Mouse (Mus musculus) midbrain, postnatal 0 days (tissue): Measurements from ENCODE around the gene 1700017N19Rik. TPM values are rescaled to one million over a fixed set of nuclear protein-coding genes. Genes with fewer than 3 reads are reported as not detected.

Source experiments
- ATAC-seq: fragments of 200-750 bp; cut with Nextera tagmentation; 2 replicates; pipeline ENCODE4 v1.8.0; 2017; ENCODE audit warnings: moderate number of reproducible peaks, mild to moderate bottlenecking, moderate TSS enrichment, moderate library complexity; ENCODE audit not compliant: low FRiP score
- DNase-seq: peaks from one replicate; pipeline ENCODE4 v3.0.0-alpha.2; 2015; ENCODE audit warnings: low spot score
- H3K27ac ChIP-seq: fragments of 300-500 bp; sonication (generic); 2 replicates; pipeline ENCODE4 v1.5.1; 2014; ENCODE audit warnings: low read depth, mild to moderate bottlenecking, low read length, mixed read lengths
- H3K27me3 ChIP-seq: fragments of 300-500 bp; sonication (generic); 2 replicates; pipeline ENCODE4 v1.6.1; 2014; ENCODE audit warnings: low read length, control low read depth, mixed read lengths; ENCODE audit not compliant: insufficient read depth
- H3K36me3 ChIP-seq: fragments of 300-500 bp; sonication (generic); 2 replicates; pipeline ENCODE4 v1.6.1; 2014; ENCODE audit warnings: low read length, control low read depth, mixed read lengths; ENCODE audit not compliant: insufficient read depth
- H3K4me1 ChIP-seq: fragments of 300-500 bp; sonication (generic); 2 replicates; pipeline ENCODE4 v1.6.1; 2014; ENCODE audit warnings: mild to moderate bottlenecking, control low read depth, antibody characterized with exemption, low read length, mixed read lengths; ENCODE audit not compliant: insufficient read depth
- H3K4me2 ChIP-seq: fragments of 300-500 bp; sonication (generic); 2 replicates; pipeline ENCODE4 v1.6.1; 2014; ENCODE audit warnings: low read depth, mild to moderate bottlenecking, low read length, mixed read lengths; ENCODE audit not compliant: poor library complexity, severe bottlenecking
- H3K4me3 ChIP-seq: fragments of 300-500 bp; sonication (generic); 2 replicates; pipeline ENCODE4 v1.5.1; 2014; ENCODE audit warnings: low read depth, mild to moderate bottlenecking, low read length, moderate library complexity
- H3K9ac ChIP-seq: fragments of 300-500 bp; sonication (generic); replicated peaks from 2 replicates; pipeline ENCODE4 v1.6.1; 2014; ENCODE audit warnings: mild to moderate bottlenecking, low read length, moderate library complexity, mixed read lengths; ENCODE audit not compliant: poor library complexity, severe bottlenecking
- H3K9me3 ChIP-seq: fragments of 300-500 bp; sonication (generic); 2 replicates; pipeline ENCODE4 v1.6.1; 2016; ENCODE audit warnings: low read length, control low read depth
- CTCF ChIP-seq: IDR thresholded peaks from 2 replicates; pipeline ENCODE4 v1.5.1; 2016; ENCODE audit warnings: antibody characterized with exemption, mild to moderate bottlenecking
- WGBS: fragments of 180-500 bp; shearing (Covaris S2); extraction: QIAGEN DNeasy Blood & Tissue Kit; methylation state at CpG from one replicate; pipeline ENCODE4 v1.1.7; 2014; 5-methylcytosine and 5-hydroxymethylcytosine counted together
- polyA plus RNA-seq: library from polyadenylated mRNA; unstranded; fragments of >200 nt; fragmentation: Nextera tagmentation; extraction: Ambion mirVana; gene quantifications from 2 replicates; pipeline ENCODE4 v1.2.1, GENCODE M21; 2015
- total RNA-seq: library from RNA; depleted of rRNA; stranded (reverse); fragments of >200 nt; gene quantifications from 2 replicates; pipeline ENCODE4 v1.2.3, GENCODE M21; 2014; rRNA removed

1700017N19Rik gene
- total and polyA plus RNA-seq, 2 experiments from 2014 or later = 0.25 TPM; not detected in 1

- H3K4me3 ChIP-seq = peak overlapping the region; percentile 9; the same call in 1 of the 2 replicates
- TF ChIP-seq CTCF = peak; percentile 91
- 18% methylated on average over 20 of the region's 20 CpGs for WGBS
- H3K4me1 ChIP-seq = no peaks in the 10 kb centered on the region
- no peaks in the 10 kb centered on the region for H3K27me3 ChIP-seq
- DNase-seq (peak; percentile 88), ATAC-seq (peak; percentile 69)
- no peaks in the 10 kb centered on the region for H3K36me3 ChIP-seq
- peak overlapping the region; percentile 84 for H3K27ac ChIP-seq
- H3K9ac ChIP-seq = no peak overlapping the region
- H3K4me2 ChIP-seq = peak overlapping the region; percentile 42
- H3K9me3 ChIP-seq = no peaks in the 10 kb centered on the region
These were observed 39.6 kb downstream of the 1700017N19Rik start for GRCm38 (mm10) chr10:100629762-100630438.

- WGBS = 82% methylated on average over 3 of the region's 3 CpGs
These were observed 52.6 kb downstream of the 1700017N19Rik start for GRCm38 (mm10) chr10:100642887-100643286.

DNA sequence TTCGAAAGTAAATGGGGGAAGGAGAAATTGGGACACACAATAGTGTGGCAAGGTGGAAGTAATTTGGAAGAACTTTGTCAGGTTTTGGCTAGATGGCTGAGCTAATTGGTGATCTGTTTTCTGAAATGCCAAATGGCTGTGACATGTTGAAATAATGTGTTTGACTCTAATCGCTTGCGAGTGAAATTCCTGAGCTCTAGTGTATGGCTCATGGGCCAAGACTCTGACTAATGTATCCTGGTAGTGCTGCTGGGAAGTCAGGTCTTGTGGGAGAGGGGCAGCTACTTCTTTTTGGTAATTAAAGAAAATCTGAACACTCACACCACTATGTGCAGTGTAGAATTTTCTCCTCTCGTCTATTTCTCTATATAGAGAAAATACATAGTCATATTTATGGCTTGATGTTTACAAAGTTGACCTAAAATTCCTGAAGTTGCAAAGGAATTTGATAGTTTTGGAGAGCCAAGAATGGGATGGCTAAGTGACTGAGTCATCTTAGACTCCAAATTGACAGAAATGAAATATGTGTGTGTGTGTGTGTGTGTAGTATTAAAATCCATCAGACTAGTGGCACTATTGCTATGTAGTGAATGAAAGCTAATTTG is 55.1 kb downstream of the 1700017N19Rik start:
- TF ChIP-seq CTCF = no peak
- Histone ChIP-seq H3K36me3 (no peaks in the 10 kb centered on the region), H3K4me3 (no peak overlapping the region), H3K27me3 (no peaks in the 10 kb centered on the region), H3K9me3 (no peaks in the 10 kb centered on the region), H3K4me2 (no peak overlapping the region), H3K27ac (no peak overlapping the region), H3K4me1 (no peaks in the 10 kb centered on the region), H3K9ac (no peak overlapping the region)
- DNase-seq (no peak), ATAC-seq (no peak)
- 84% methylated on average over 4 of the region's 4 CpGs for WGBS

More at GRCm38 (mm10) chr10:100642887-100643286, 52.6 kb downstream of the 1700017N19Rik start:
- ATAC-seq = no peak
- Histone ChIP-seq H3K4me1 (no peaks in the 10 kb centered on the region), H3K27me3 (no peaks in the 10 kb centered on the region), H3K36me3 (no peaks in the 10 kb centered on the region), H3K9me3 (no peaks in the 10 kb centered on the region), H3K9ac (no peak overlapping the region), H3K4me3 (no peak overlapping the region), H3K27ac (no peak overlapping the region), H3K4me2 (no peak overlapping the region)
- TF ChIP-seq CTCF = no peak
- no peak for DNase-seq

GRCm38 (mm10) chr10:100654183-100654582 is 63.9 kb downstream of the 1700017N19Rik start:
- no peak for ATAC-seq

DNA sequence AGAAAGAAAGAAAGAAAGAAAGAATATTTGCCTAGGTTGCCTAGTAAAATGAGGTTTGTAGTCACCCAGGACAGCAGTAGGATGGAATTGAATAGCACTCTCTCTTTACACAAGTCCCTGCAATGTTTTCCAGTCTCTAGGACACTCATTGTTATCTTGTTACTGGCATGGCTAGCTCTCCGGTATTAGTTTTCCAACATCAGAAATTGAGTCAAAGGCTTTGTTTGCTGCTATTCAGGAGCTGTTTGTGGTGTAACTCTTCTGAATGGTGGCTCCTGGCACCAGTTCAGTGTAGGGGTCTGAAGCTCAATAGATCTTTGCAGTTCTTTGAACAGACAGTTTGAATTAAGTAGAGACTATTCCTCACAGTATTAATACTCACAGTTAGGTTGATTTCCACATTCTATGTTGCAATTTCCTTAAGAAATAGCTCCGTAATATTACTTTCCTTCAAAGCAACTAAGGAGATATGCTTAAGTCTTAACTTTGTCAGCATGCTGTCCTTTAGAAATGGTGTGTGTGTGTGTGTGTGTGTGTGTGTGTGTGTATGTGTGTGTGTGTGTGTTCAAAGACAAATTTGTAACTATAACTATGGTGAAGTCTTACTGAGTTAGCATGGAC is 71.8 kb downstream of the 1700017N19Rik start:
- no peak overlapping the region for H3K4me3 ChIP-seq
- 45% methylated on average over 2 of the region's 2 CpGs for WGBS
- H3K4me1 ChIP-seq = no peaks in the 10 kb centered on the region
- H3K9me3 ChIP-seq = no peaks in the 10 kb centered on the region
- peak; percentile 52 for DNase-seq
- no peak for TF ChIP-seq CTCF
- no peaks in the 10 kb centered on the region for H3K36me3 ChIP-seq
- no peak overlapping the region for H3K9ac ChIP-seq
- no peak; the same call in 1 of the 2 replicates for ATAC-seq
- H3K27ac ChIP-seq = no peak overlapping the region
- H3K4me2 ChIP-seq = no peak overlapping the region
- H3K27me3 ChIP-seq = no peaks in the 10 kb centered on the region

More at GRCm38 (mm10) chr10:100654183-100654582, 63.9 kb downstream of the 1700017N19Rik start:
- no peaks in the 10 kb centered on the region for H3K27me3 ChIP-seq
- DNase-seq = no peak
- H3K36me3 ChIP-seq = no peaks in the 10 kb centered on the region
- no peaks in the 10 kb centered on the region for H3K9me3 ChIP-seq
- H3K4me1 ChIP-seq = no peaks in the 10 kb centered on the region
- H3K9ac ChIP-seq = no peak overlapping the region
- H3K27ac ChIP-seq = no peak overlapping the region
- H3K4me2 ChIP-seq = no peak overlapping the region
- no peak for TF ChIP-seq CTCF
- H3K4me3 ChIP-seq = no peak overlapping the region

Other genes with a start within 250 kb of the 1700017N19Rik start
- 0.16 TPM in 1 of 2 replicates, not detected in the other for gene Gm4302, start 249.6 kb upstream of the 1700017N19Rik start, total RNA-seq
- gene Gm4302, start 249.6 kb upstream of the 1700017N19Rik start, polyA plus RNA-seq = not detected in 2 replicates
- gene Gm4303, start 244.5 kb upstream of the 1700017N19Rik start, total RNA-seq = not detected in 2 replicates
- gene Gm4303, start 244.5 kb upstream of the 1700017N19Rik start, polyA plus RNA-seq = not detected in 2 replicates
- gene Gm4305, start 239.4 kb upstream of the 1700017N19Rik start, total RNA-seq = not detected in 2 replicates
- gene Gm4305, start 239.4 kb upstream of the 1700017N19Rik start, polyA plus RNA-seq = not detected in 2 replicates
- gene Gm4307, start 229.1 kb upstream of the 1700017N19Rik start, total RNA-seq = not detected in 2 replicates
- gene Gm4307, start 229.1 kb upstream of the 1700017N19Rik start, polyA plus RNA-seq = not detected in 2 replicates
- not detected in 2 replicates for gene Gm4312, start 207.9 kb upstream of the 1700017N19Rik start, total RNA-seq
- not detected in 2 replicates for gene Gm4312, start 207.9 kb upstream of the 1700017N19Rik start, polyA plus RNA-seq
- 20.1 and 30.8 TPM in 2 replicates for gene Tmtc3, start 103.1 kb upstream of the 1700017N19Rik start, total RNA-seq
- gene Tmtc3, start 103.1 kb upstream of the 1700017N19Rik start, polyA plus RNA-seq = 5.6 and 6.2 TPM in 2 replicates
- gene Cep290, start 102.9 kb upstream of the 1700017N19Rik start, total RNA-seq = 3.9 and 5.3 TPM in 2 replicates
- gene Cep290, start 102.9 kb upstream of the 1700017N19Rik start, polyA plus RNA-seq = 4.7 and 5.1 TPM in 2 replicates
- 20.9 and 27.7 TPM in 2 replicates for gene 4930430F08Rik, start 61 bp upstream of the 1700017N19Rik start, total RNA-seq
- gene 4930430F08Rik, start 61 bp upstream of the 1700017N19Rik start, polyA plus RNA-seq = 15.4 and 18.3 TPM in 2 replicates